Mouse (Mus musculus): ENCODE measurements around the gene Rnaset2b.
"Not testable (repeated sequence)": the region's sequence is repeated elsewhere in the genome, so short reads cannot be mapped to it uniquely, and the experiment has no call there.

GRCm38 (mm10) chr17:6974985-6975384, 4.6 kb downstream of the Rnaset2b start:
- not testable (repeated sequence) for TF ChIP-seq CTCF, POLR2A (IDR thresholded peaks at IDR 0.05; ENCODE audit: extremely low read depth, insufficient read depth, low read length)

Data from cortical plate, adult 2 months (tissue).